Mouse (Mus musculus) layer of hippocampus, adult 18-20 months (tissue): ENCODE data around the gene Plac9a. TPM values are rescaled to one million over a fixed set of nuclear protein-coding genes. Genes with fewer than 3 reads are reported as not detected.
A peak's percentile ranks its signal among the peaks of the same experiment; 100 is the strongest.
"Not testable (repeated sequence)": the region's sequence is repeated elsewhere in the genome, so short reads cannot be mapped to it uniquely, and the experiment has no call there.

ENCODE experiments used
- DNase-seq, 2 experiments: peaks; one replicate each; pipeline ENCODE4 v3.0.0; 2022; ENCODE audit warnings: low spot score in 2 of 2
- total RNA-seq, 2 experiments: library from RNA; stranded (reverse); gene quantifications; 2 replicates each; pipeline ENCODE4 v1.2.3; 2021

The Plac9a gene
- total RNA-seq, 2 experiments from 2014 or later, result not detected

DNA sequence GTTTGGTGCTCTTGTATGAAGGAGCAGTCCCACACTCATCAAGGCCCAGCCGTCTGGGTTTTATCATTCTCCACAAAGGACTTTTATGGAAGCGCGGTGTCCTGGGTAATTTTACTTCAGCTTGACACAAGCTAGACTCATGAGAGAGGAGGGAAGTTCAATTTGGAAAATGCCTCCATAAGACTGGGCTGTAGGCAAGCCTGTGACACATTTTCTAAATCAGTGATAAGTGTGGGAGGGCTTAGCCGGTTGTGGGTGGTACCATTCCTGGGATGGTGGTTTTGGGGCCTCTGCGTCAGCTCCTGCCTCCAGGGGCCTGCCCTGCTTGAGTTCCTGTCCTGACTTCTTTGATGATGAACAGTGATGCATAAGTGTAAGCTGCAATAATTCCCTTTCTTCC, 37.6 kb downstream of the Plac9a start:
- DNase-seq, result no peak

DNA sequence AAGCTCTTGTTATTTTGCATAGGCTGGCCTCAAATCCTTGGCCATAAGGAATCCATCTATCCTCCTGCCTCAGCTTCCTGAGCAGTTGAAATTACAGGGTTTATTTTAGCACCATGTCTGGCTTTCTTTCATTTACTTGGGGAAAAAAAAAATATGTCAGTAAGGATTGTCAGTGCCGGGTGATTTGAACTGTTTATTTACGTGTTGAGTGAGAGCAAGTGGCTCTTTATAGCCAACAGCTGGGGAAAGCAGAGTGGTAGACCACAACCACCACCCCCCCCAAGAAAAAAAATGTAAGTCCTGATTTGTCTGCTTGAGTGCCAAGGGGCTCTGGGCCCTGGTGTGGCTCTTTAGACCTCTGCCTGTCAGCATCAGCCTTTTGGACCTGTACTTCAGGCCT, 39.2 kb downstream of the Plac9a start:
- DNase-seq, result no peak

DNA sequence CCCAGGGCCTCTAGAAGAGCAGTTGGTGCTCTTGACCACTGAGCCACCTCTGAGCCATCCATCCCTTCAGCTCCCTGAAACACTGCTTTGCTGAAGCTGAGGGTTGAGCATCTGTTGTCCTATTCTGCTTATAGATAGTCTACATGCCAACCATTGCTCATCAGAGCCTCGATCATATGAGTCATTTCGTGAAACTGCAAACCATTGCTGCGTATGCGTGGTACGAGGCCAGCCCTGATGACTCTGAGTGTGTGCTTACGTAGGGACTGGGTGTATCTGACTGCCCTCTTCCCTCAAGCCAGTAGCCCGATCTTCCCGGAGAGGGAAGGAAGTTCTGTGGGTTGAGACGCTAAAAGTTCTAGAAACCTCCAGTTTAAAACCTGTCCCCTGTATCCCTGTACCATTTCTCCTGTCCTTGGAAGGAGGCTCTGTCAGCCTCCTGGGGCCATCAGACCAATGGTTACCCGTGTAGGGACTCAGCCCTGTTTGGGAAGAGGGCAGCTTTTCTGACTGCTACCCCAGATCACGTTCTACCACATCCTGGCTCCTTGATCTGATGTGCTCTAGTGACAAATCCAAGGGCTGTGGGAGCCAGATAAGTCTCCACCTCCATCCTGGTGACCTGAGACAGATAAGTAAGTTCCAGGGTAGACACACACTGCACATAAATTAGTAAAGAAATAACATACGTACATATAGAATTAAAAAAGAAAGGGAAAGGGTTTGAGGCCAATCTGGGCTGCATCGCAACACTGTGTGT, 40.9 kb downstream of the Plac9a start:
- DNase-seq, result no peak

DNA sequence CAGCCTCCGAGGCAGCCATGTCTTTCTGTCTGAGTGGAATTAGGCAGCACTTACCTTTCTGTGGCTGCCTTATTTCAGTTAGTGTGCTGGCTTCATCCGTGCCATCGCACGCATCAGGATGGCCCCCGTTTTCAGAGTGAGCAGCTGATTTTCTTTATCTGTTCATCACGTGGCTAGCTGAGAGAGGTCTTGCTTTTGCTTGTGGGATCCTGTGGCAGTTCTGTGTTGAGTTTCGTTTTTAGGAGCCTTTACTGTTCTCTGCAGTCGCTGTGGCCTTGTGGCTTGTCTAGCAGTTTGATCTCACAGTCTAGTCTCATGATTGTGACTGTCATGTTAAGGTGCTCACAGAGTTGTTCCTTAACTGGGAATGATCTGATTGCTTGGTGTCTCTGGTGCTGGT, 45.0 kb downstream of the Plac9a start:
- no peak for DNase-seq

DNA sequence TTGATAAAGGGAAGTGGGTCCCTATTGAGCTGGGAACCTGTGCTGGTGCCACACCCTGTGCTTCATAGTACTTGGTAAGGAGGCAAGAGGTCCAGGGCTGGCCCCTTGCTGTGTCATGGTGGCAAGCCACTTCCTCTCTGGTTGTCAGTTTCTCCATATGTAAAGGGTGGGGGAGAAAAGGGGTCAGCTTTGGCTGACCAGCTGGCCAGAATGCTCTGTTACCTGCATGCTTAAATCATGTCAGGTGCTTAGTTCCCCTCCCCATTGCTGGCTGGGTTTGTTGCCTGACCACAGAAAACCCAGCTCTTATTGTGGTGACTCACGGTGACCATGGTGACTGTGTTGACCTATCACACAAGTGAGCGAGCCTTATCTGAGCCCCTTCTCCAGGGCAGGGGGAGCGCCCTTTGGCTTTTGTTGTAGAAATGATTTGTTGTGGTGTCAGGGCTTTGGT, 45.7 kb downstream of the Plac9a start:
- no peak for DNase-seq

DNA sequence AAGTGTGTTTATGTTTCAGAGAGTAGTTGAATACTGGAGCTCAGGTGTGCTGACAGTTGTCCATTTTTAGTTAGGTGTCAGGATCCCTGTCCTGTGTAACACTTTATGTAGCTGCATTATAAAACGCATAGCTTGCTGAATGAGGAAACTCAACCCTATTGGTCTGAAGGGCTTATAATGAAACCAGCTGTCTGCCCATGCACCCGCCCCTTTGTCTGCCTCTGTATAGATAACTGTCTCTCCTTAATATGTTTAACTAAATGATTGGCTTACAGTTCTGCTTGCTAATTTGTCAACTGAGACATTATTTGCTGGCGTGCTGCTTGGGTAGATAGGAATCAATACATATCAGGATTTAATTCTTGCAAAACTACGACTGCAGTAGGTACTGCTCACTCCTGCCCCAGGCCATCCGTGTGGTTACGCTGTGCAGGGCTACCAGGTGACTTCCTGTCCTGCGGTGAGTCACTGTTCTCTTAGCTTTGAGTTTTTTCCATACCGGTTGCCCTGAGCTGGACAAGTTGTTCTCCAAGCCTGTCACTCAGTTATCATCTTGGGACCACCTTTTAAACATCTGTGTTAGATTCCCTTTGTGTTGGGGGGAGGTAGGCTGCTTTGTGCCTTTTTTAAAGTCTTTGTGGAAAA, 47.5 kb downstream of the Plac9a start:
- DNase-seq, result no peak

DNA sequence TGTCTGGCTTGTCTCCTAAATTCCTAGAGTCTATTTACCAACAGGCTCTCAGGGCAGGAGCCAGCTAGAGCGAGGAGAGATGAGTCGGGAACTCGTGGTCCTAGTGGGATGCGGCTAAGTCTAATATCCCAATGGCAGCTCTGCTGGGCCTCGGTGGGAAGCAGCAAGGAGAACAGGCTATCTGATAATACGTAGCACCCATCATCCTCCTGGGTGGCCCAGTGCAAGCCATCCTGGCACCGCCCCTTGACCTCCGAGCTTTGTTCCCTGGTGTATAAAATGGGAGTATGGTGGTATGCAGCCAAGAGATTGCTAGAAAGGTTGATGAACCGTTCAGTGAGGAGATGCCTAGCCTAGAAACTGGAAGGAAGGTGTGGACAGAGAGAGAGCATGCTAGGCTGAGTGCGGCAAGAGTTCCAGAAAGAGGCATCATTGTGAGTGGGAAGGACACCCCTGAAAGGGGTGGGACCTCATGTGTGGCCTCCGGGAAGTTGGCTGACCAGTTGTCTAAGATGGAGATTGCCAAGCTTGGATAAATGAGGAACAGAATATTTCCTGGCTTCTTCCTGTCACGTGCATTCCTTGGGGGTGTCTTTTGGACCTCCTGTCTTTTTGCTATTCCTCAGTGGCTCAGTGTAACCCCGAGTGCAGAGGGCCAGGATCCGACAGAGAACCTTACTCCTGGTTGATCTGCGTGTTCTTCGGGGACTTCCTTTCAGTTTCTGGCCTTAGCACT, 49.0 kb downstream of the Plac9a start:
- DNase-seq, result no peak

DNA sequence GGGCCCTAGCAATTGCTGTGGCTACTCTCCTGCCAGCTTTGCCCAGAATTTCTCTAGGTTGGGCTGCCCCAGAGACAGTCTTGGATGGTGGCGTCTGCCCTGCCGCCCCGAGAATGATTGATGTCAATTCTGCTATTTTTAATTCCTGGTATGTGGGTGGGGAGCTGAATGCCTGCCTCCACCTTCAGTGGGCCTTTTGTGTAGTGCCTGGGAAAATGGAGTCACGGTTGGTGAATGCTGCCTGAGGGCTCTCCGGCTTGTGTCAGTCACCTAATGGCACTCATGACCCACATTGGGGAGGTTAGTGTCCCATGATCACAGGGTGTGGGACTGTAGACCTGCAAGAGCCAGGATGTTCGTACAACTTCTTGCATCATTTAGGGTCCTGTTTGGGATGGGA, 49.6 kb downstream of the Plac9a start:
- no peak for DNase-seq

DNA sequence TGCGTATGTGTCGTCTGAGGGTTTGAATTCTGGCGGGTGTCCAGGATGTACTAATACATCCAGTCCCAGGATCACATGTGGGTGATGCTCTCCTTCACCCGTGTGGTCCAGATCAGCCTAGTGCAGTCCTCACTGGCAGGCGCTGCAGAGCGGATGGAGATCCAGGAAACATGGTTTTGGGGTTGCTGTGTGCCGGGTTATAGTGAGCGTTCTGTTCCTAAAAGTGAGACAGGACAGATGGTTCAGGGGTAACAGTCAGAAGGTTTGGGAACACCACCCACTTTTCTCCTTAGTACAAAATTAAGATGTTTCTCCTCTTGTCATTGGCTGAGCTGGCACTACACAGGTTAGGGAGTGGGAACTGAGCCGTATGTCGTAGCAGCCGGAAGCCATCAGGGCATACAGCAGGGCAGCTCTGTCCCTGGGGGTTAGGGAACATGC, 50.8 kb downstream of the Plac9a start:
- peak; percentile 63 to 87 for DNase-seq

DNA sequence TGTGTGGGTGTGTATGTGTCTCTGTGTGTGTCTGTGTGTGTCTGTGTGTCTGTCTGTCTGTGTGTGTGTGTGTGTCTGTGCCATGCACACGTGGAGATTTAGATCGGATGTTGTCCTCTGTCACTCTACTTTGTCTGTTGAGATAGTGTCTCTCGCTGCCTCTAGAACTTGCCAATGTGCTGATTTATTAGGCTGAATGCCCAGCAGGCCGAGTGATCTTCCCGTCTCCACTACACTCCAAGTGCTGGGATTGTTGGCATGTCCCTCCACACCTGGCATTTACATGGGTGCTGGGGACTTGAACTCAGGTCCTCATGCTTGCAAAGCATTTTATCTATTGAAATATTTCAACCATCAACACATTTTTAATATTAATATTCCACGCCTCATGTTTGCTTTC, 51.7 kb downstream of the Plac9a start:
- DNase-seq, result no peak

DNA sequence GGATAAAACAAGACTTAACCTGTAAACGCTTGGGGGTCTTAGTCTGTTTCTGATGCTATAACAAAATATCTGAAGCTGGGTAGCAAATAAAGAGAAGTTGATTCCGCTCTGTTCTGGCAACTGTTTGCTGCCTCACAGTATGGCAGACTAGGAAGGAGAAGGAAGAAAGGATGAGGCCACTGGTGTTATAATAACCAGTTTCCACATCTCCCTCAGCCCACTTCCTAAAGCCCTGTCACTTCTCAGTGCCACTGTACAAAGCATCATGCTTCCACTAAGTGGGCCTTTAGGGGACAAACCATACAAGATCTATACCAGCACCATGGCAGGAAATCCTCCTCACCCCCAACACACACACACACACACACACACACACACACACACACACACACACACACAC, 52.5 kb downstream of the Plac9a start:
- no peak for DNase-seq

DNA sequence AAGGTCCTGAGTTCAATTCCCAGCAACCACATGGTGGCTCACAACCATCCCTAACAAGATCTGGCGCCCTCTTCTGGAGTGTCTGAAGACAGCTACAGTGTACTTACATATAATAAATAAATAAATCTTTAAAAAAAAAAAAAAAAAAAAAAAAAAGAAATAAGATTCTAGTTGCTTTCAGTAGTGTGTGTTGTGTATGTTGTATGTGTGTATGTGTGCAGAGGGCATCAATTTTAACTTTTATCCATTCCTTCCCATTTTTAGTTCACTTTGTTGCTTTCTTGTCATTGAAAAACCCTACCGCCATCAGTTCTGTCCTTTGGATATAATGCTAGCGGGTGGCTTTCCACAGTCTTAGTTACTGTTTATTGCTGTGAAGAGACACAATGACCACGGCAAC, 54.2 kb downstream of the Plac9a start:
- not testable (repeated sequence) for DNase-seq

DNA sequence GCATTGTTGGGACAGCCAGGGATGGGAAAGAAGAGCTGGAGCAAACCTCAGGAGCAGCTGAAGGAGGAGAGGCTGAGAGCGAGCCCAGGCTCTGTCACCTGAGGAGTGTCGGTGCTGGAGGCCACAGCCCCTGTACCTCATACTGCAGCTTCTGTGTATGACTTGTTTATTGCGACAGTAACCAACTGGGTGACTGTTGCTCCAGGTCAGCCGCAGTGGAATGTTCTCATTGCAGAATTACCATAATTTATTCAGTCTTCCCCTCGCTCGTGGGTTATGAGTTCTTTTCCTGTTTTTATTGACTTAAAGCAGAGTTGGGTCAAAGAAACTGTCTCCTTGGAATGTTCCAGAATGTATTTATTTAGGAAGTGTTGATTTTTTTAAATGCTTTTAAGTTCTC, 54.7 kb downstream of the Plac9a start:
- no peak for DNase-seq

DNA sequence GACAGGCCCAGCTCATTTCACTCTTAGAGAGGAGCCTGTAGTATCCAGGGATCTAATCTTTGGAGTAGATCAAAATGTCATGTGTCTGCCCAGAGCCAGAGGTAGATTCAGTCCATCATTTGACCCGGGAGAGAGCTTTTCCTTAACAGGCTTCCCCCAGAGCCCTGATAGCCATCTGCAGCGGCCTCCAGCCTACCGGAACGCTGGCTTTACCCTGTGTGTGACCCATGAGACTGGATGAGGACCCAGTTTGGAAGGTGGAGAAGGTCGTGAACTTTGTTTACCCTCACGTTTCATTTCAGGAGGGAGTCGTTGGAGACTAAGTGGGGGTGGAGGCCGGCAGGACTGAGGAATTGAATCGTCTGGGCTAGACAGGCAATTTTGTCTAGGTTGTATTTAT, 55.2 kb downstream of the Plac9a start:
- no peak for DNase-seq

DNA sequence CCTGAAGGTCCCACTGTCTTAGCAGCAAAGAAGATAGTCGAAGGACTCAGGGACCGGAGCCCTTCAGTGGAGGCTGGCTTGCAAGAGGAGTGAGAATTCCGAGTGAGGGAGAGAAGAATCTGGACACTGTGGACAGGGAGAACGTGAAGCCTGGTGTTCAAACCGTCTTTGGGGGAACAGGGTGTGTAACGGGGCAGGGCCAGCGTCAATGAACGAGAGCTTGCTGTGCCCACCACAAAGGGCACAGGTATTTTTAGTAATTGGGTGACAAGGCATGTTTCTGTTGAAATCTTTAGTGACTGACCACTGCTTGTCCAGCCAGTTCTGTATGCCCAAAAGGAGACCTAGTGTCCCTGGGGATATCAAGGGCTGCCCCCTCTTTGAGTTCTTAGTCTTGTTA, 56.4 kb downstream of the Plac9a start:
- DNase-seq, result no peak

DNA sequence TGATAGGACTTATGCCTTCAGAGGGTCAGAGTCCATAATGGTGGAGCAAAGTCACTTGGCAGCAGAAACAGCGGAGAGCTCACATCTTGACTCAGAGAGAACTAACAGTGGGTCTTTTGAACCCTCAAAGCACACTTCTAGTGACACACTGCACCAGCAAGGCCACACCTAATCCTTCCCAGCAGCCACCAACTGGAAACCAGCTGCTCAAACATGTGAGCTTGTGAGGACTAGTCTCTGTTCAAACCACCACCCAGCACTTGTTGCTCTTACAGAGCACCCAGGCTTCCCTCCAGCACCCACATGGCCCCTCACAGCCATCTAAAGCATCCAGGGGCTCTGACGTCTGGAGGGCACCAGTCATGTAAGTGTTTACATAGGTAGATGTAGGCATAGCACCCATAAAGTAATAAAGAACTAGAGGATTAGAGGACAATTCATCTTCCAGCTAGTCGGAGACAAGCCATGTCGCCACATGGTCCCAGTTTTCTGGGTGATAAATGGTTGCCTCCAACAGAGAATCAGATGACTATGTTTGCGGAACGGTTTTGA, 57.0 kb downstream of the Plac9a start:
- no peak for DNase-seq

DNA sequence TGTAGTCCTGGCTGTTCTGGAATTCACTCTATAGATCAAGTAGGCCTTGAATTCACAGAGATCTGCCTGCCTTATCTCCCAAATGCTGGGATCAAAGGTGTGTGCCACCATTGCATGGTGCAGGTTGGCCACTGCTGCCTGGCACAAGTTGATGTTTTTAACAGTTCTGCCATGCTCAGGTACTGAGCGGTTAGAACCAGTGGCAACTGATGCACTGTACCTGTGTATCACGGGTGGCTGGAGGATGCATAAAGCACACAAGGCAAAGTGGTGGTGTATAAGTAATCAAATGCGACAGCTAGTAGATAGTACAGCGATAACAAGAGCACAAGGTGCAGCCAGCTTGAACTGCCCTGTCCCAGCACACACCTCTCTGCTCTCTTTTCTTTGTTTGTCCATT, 58.5 kb downstream of the Plac9a start:
- no peak for DNase-seq

DNA sequence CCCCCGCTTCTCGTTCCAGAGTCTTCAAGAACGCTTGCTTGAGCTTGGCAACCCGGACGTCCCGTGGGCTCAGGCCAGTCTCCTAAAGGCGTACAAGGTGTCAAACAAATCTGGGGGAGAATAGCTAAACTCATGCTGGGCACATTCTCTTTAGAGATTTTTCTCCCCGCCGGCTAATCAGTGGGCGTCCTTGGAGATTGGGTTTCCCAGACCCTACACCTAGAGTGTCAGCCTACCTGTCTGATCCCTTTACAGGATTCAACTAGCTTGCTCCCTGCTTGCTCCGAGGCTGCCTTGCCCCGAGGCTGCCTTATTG, 60.3 kb downstream of the Plac9a start:
- no peak for DNase-seq

DNA sequence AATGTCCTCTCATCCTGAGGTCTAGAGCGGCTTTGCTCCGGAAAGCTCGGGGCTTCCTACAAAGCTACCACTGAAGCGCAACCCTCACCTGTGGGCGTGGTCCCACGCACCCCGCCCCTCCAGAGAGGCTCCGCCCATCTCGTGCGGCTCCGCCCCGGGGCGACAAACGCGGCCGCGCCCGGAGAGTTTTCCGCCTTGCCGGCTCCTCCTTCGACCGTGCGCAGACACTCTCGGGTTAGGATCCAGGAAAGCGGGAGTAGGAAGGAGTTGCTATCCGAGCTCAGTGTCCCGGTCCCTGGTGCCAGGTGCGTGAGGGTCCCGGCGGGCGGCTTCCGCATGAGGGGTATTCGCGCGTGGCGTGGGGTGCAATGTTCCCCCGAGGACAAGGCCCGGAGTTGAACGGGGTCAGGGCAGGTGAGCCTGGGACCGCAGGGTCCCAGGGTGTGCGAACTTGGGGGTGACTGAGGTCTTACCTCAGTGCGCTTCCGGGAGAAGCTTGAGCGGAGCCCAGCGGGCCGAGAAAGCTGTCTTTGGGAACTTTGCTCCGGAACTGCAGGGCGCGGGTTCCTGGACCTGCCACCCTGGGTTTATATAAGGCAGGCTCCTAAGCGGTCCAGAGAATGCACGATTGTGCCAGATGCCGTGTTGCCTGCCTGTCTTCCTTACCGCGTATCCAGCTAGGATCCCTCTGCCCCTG, 60.8 kb downstream of the Plac9a start, which contains the start of gene Anxa11:
TSS of gene Anxa11 (plus strand) at position 166 of the 697 bp plus-strand sequence.
- peak; percentile 74 to 79 for DNase-seq

DNA sequence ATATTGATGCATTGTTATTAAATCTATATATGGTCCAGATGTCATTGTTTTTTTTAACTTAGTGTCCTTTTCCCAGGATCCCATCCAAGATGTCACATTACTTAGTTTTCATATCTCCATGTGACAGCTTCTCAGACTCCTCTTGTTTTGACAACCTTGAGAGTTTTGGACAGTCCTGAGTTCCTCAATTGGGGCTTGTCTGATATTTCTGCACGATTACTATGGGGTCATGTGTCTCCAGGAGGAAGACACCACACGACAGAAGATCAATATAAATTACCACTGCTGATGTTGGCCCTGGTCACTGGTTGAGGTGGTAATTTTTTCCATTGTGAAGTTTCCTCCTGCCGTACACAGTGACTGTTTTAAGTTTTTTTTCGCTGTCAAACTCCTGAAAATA, 61.3 kb downstream of the Plac9a start:
- no peak for DNase-seq

DNA sequence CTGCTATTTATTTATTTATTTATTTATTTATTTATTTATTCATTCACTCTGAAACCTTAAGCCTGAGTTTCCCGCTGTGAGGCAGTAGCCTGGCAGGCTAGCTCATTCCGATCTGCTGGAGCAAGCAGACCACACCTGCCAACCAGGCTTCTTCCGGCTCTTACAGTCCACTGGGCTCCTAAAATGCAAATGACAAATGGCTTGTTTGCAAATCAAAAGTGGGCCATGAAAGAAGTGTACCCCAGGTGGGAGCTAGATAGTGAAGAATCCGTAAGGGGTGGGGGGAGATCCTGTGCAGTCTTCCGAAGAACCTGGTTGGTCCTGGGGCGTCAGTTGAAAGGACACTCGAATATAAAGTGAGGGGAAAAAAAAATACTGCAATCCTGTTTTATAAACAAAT, 61.9 kb downstream of the Plac9a start:
- DNase-seq, result no peak
